Mouse (Mus musculus): ENCODE data around the gene Mnat1. TPM values are rescaled to one million over a fixed set of nuclear protein-coding genes. Genes with fewer than 3 reads are reported as not detected.

The Mnat1 gene
- polyA plus RNA-seq, 1 experiment from 2014 or later, result 30.7 TPM

DNA sequence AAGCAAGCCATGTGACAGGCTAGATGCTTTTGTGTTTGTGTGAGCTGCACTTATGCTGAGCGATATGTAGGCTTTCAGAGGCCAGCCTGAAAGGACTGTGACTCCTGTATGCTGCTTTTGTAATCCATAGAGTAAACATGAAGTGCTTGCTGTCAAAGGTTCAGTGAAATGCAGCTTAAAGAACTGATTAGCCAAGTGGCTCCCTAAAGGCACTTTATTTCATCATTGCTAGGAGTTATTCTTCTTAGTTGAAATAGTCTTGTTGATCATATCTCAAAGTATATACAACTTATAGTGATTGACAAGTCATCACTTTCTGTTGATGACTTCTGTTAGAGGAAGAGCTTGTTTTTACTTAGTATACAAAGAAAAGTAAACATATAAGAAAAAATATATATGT is 83.9 kb downstream of the Mnat1 start:
- Histone ChIP-seq H3K9me3 (no peaks in the 10 kb centered on the region), H3K4me1 (peaks cover 6% of the 10 kb centered on the region), H3K4me2 (no peak overlapping the region), H3K36me3 (no peaks in the 10 kb centered on the region), H3K27me3 (no peaks in the 10 kb centered on the region), H3K4me3 (no peak overlapping the region), H3K27ac (no peak overlapping the region), H3K9ac (no peak overlapping the region)
- 58% methylated on average over 1 of the region's 1 CpGs for WGBS
- ATAC-seq (ENCODE audit: insufficient number of reproducible peaks, low FRiP score, low TSS enrichment, low read depth), result no peak

DNA sequence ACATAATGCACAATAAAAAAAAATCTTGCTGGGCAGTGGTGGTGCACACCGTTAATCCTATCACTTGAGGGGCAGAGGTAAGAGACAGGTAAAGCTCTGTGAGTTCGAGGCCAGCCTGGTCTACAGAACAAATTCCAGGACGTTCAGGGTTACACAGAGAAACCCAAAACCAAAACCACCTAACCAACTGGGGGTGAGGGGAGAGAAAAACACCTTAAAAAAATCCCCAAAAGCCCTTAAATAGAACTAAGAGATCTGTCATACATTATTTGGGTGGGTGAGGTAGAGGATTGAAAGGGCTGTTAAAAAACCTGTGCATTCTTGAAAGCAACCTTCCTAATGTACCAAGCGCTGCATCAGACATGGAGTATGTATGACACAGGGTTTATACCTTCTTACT is 85.0 kb downstream of the Mnat1 start:
- Histone ChIP-seq H3K27me3 (no peaks in the 10 kb centered on the region), H3K4me1 (peaks cover 6% of the 10 kb centered on the region), H3K9ac (no peak overlapping the region), H3K9me3 (no peaks in the 10 kb centered on the region), H3K4me2 (no peak overlapping the region), H3K36me3 (no peaks in the 10 kb centered on the region), H3K4me3 (no peak overlapping the region), H3K27ac (no peak overlapping the region)
- WGBS, result 90% methylated on average over 4 of the region's 4 CpGs
- no peak for ATAC-seq (ENCODE audit: insufficient number of reproducible peaks, low FRiP score, low TSS enrichment, low read depth)

DNA sequence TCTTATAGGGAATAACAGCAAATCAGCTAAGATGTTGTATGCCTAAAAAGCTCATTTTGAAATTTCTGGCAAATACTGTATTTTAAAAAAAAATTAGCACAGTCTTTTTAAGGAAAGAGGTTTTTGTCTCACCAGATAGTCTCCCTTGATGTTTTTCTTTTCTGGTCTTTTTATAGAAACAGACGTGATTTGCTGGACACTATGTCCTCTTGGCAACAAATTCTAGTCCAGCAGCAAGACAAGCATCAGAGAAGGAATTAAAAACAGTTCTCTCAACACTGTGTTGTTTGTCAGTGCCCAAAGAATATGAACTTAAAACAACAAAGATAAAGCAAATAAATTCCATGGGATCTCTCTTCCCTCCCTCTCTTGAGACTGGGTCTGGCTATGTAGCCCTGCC is 85.6 kb downstream of the Mnat1 start:
- WGBS, result 52% methylated on average over 1 of the region's 1 CpGs
- Histone ChIP-seq H3K27ac (no peak overlapping the region), H3K4me1 (peaks cover 6% of the 10 kb centered on the region), H3K4me2 (no peak overlapping the region), H3K9ac (no peak overlapping the region), H3K9me3 (no peaks in the 10 kb centered on the region), H3K27me3 (no peaks in the 10 kb centered on the region), H3K4me3 (no peak overlapping the region), H3K36me3 (no peaks in the 10 kb centered on the region)
- ATAC-seq (ENCODE audit: insufficient number of reproducible peaks, low FRiP score, low TSS enrichment, low read depth), result no peak

DNA sequence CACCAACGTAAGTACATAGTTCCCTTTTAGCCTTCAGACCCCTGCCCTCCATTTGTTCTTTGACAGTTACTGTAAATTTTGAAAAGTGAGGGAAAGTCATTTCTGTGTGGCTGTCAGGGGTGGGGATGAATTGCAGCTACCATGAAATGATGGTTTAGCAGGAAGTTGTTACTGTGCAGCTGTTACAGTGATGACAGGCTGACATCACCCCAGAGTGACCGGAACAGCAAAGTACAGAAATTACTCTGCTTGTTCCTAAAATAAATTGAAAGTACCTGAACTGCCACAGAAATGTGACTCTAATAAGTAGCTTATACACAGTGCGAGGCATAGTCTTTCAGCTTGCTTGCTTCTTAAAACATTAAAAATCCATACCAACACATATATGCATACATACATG is 86.9 kb downstream of the Mnat1 start:
- Histone ChIP-seq H3K9me3 (no peaks in the 10 kb centered on the region), H3K4me1 (peaks cover 6% of the 10 kb centered on the region), H3K27ac (no peak overlapping the region), H3K36me3 (no peaks in the 10 kb centered on the region), H3K27me3 (no peaks in the 10 kb centered on the region), H3K9ac (no peak overlapping the region), H3K4me2 (no peak overlapping the region), H3K4me3 (no peak overlapping the region)
- no peak for ATAC-seq (ENCODE audit: insufficient number of reproducible peaks, low FRiP score, low TSS enrichment, low read depth)
- 67% methylated on average over 3 of the region's 3 CpGs for WGBS

DNA sequence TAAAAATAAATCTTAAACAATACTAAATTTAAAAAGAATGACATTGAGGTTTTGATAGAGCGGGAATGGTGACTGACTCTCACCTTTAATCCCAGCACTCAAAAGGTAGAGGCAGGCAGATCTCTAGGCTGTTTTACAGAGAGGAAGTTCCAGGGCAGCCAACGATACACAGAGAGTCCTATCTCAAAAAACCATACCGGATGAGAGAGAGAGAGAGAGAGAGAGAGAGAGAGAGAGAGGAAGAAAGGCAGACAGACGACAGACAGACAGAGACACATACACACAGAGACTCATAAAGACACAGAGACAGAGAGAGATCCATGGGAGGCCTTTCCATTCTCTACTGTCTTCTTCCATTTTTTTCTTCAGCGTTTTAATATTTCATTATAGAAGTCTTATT is 92.3 kb downstream of the Mnat1 start:
- peaks cover 17% of the 10 kb centered on the region for H3K36me3 ChIP-seq
- no peaks in the 10 kb centered on the region for H3K4me1 ChIP-seq
- WGBS, result 84% methylated on average over 5 of the region's 5 CpGs
- H3K4me2 ChIP-seq, result no peak overlapping the region
- no peak overlapping the region for H3K9ac ChIP-seq
- H3K27ac ChIP-seq, result no peak overlapping the region
- no peaks in the 10 kb centered on the region for H3K9me3 ChIP-seq
- H3K27me3 ChIP-seq, result no peaks in the 10 kb centered on the region
- ATAC-seq (ENCODE audit: insufficient number of reproducible peaks, low FRiP score, low TSS enrichment, low read depth), result no peak
- no peak overlapping the region for H3K4me3 ChIP-seq

DNA sequence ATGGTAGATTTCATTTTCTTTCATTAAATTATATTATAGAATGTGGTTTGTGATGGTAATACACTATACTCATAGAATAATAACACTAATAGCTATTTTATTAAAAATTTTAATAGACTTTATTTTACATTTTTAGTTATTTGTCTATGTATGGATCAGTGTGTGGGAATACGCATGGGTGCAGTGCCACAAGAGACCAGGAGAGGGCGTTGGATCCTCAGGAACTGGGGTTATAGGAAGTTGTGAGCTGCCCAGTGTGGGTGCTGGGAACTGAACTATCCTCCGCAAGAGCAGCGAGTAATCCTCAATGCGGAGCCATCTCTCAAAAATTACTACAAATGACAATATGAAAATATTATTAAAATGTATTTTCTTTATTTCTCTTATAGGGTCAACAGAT is 95.1 kb downstream of the Mnat1 start:
- ATAC-seq (ENCODE audit: insufficient number of reproducible peaks, low FRiP score, low TSS enrichment, low read depth), result no peak
- 87% methylated on average over 5 of the region's 5 CpGs for WGBS
- H3K27me3 ChIP-seq, result no peaks in the 10 kb centered on the region

DNA sequence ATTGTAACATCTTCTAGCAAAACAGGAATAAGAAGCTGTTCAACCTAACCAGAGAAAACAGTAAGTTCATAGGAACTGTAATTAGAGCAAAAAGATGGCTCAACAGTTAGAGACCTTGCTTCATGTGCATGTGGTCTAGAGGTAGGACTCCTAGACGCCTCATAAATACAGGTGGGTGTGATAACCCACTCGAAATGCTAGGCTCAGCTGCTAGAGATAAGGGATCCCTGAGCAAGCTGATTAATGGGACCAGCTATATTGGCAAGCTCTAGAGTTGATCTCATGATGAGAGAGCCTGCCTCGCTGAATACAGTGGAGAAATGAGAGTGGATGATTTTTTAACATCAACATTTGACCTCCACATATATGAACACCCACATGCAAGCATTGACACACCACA is 97.7 kb downstream of the Mnat1 start:
- H3K9me3 ChIP-seq, result no peaks in the 10 kb centered on the region
- H3K36me3 ChIP-seq, result peaks cover 20% of the 10 kb centered on the region
- H3K4me2 ChIP-seq, result no peak overlapping the region
- H3K27ac ChIP-seq, result no peak overlapping the region
- H3K4me1 ChIP-seq, result no peaks in the 10 kb centered on the region
- H3K4me3 ChIP-seq, result no peak overlapping the region
- no peak for ATAC-seq (ENCODE audit: insufficient number of reproducible peaks, low FRiP score, low TSS enrichment, low read depth)
- H3K9ac ChIP-seq, result no peak overlapping the region
- WGBS, result 85% methylated on average over 3 of the region's 3 CpGs
- H3K27me3 ChIP-seq, result no peaks in the 10 kb centered on the region

More for the DNA sequence above, 95.1 kb downstream of the Mnat1 start:
- H3K4me1 ChIP-seq, result no peaks in the 10 kb centered on the region
- H3K36me3 ChIP-seq, result peaks cover 20% of the 10 kb centered on the region
- H3K27ac ChIP-seq, result no peak overlapping the region
- no peak overlapping the region for H3K9ac ChIP-seq
- no peak overlapping the region for H3K4me2 ChIP-seq
- no peaks in the 10 kb centered on the region for H3K9me3 ChIP-seq
- no peak overlapping the region for H3K4me3 ChIP-seq

DNA sequence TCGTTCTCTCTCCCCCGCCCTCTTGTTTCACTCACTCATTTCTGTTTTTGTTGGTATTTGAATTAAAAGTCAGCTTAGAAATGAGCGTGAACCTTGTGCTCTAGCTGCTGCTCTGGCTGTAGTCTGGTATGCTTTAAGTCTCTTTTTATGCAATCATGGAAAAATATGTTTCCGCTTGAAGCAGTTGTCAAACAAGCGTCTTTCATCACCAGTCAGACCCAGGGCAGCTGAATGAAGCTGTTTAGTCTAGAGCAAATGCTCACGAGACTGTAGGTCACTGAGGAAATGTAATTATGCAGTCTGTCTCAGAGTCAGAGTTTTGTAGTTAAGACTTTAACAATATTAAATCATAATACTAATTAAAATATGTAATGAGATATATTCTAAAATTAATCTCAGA is 100.4 kb downstream of the Mnat1 start:
- 43% methylated on average over 6 of the region's 6 CpGs for WGBS
- no peak overlapping the region for H3K4me2 ChIP-seq
- H3K36me3 ChIP-seq, result peaks cover 17% of the 10 kb centered on the region
- H3K27ac ChIP-seq, result no peak overlapping the region
- no peak overlapping the region for H3K9ac ChIP-seq
- no peak for ATAC-seq (ENCODE audit: insufficient number of reproducible peaks, low FRiP score, low TSS enrichment, low read depth)
- no peaks in the 10 kb centered on the region for H3K4me1 ChIP-seq
- H3K9me3 ChIP-seq, result no peaks in the 10 kb centered on the region
- H3K27me3 ChIP-seq, result no peaks in the 10 kb centered on the region
- H3K4me3 ChIP-seq, result no peak overlapping the region

DNA sequence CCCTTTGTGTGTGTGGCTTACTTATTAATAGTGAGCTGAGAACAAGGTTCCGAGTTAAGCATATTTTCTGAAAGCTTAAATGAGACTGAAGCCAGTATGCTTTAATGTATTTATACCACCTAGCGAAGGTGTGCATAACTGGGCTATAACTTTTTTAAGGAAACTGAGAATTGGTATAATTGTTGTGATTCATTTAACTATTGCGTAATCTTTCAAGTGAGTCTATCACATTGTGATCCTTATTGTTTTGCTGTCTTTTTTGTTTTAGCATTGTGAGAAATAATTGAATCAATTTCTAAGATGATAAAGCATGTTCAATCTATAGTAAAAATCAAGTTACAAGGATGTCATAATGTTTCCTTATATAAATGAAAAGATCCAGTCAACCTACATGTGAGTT is 104.9 kb downstream of the Mnat1 start:
- no peaks in the 10 kb centered on the region; the same call in 1 of the 2 replicates for H3K4me1 ChIP-seq
- H3K4me2 ChIP-seq, result no peak overlapping the region
- no peak overlapping the region for H3K4me3 ChIP-seq
- no peaks in the 10 kb centered on the region for H3K27me3 ChIP-seq
- H3K36me3 ChIP-seq, result no peaks in the 10 kb centered on the region
- no peak overlapping the region for H3K27ac ChIP-seq
- ATAC-seq (ENCODE audit: insufficient number of reproducible peaks, low FRiP score, low TSS enrichment, low read depth), result no peak
- H3K9ac ChIP-seq, result no peak overlapping the region
- no peaks in the 10 kb centered on the region for H3K9me3 ChIP-seq
- WGBS, result 94% methylated on average over 3 of the region's 3 CpGs

DNA sequence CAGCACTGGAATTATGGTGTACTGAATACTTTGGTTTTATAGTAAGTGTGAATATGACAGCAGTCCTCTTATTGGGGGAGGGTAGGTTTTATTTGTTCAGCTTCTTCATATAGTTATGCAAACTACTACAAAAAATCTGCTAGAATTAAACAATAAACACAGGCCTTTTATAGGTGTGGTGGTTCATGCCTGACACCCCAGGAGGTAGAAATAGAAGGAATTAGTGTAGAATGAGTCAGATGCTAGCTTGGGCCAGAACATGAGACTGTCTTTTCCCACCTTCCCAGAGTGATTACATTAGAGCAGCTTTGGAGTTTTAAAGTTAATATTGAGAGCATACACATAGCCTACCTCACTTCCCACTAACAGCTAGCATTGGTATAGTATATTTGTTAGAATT is 106.7 kb downstream of the Mnat1 start:
- H3K27ac ChIP-seq, result no peak overlapping the region
- no peak overlapping the region for H3K4me2 ChIP-seq
- no peak overlapping the region for H3K4me3 ChIP-seq
- H3K9ac ChIP-seq, result no peak overlapping the region
- no peaks in the 10 kb centered on the region for H3K36me3 ChIP-seq
- H3K9me3 ChIP-seq, result no peaks in the 10 kb centered on the region
- no peaks in the 10 kb centered on the region; the same call in 1 of the 2 replicates for H3K4me1 ChIP-seq
- no peaks in the 10 kb centered on the region for H3K27me3 ChIP-seq
- ATAC-seq (ENCODE audit: insufficient number of reproducible peaks, low FRiP score, low TSS enrichment, low read depth), result no peak

DNA sequence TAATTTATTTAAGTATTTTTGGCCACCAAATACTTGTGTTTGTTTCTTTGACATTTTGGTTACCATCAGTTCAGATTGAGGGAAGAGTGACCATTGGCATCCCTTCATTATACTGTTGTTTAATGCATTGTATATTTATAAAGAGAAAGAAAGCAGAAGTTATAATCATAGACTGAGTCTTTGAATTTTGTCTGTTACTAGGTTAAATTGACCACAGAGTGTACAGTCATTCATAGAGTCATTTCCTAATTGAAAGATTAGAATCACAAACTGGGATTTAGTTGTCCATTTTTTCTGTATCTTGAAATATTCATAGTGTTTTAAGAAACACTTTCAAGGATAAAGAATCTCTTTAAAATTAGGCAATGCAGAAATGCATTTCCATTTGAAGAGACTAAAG is 108.0 kb downstream of the Mnat1 start:
- Histone ChIP-seq H3K9ac (no peak overlapping the region), H3K4me1 (no peaks in the 10 kb centered on the region; the same call in 1 of the 2 replicates), H3K27ac (no peak overlapping the region), H3K9me3 (no peaks in the 10 kb centered on the region), H3K4me3 (no peak overlapping the region), H3K36me3 (no peaks in the 10 kb centered on the region), H3K27me3 (no peaks in the 10 kb centered on the region), H3K4me2 (no peak overlapping the region)
- ATAC-seq (ENCODE audit: insufficient number of reproducible peaks, low FRiP score, low TSS enrichment, low read depth), result no peak

DNA sequence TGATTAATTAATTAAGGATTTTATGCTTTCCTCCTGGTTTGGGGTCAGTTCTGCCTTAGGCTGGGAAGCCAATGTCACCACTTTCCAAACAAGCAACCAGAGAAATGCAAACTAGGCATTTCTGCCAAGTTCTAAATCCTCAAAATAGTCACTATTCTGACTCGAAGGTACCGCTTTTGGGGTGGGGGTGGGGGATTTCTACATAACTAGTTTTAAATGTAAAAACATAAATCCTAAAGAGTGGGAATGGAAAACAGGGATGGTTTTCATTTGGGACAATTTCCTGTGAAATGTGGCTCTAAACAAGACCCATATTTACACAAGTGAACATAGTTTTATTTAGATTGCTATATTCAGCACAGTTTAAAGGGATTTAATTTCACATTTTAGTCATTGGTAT is 109.1 kb downstream of the Mnat1 start:
- no peak for ATAC-seq (ENCODE audit: insufficient number of reproducible peaks, low FRiP score, low TSS enrichment, low read depth)
- no peak overlapping the region for H3K9ac ChIP-seq
- H3K27me3 ChIP-seq, result no peaks in the 10 kb centered on the region
- H3K27ac ChIP-seq, result no peak overlapping the region
- H3K4me3 ChIP-seq, result no peak overlapping the region
- no peaks in the 10 kb centered on the region for H3K36me3 ChIP-seq
- no peak overlapping the region for H3K4me2 ChIP-seq
- H3K4me1 ChIP-seq, result no peaks in the 10 kb centered on the region; the same call in 1 of the 2 replicates
- WGBS, result 22% methylated on average over 2 of the region's 2 CpGs
- no peaks in the 10 kb centered on the region for H3K9me3 ChIP-seq

DNA sequence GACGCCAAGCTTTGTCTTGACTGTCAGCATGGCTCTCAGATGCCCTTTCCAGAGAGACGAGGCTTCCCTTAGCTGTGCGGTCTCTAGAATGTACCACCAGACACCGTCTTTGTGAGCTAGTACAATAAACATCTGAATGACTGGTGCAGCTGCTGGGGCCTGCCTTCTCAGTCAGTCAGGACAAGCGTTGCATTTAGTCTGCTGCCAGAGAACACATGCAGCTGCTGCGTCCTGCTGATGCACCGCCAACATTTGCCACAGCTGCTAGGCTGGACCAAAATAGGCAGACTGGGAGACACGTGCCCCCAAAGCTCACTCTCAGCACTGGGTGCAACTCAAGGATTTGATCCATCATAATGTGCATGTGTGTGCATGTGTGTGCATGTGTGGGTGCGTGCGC is 118.4 kb downstream of the Mnat1 start:
- Histone ChIP-seq H3K4me1 (peaks cover 16% of the 10 kb centered on the region), H3K36me3 (no peaks in the 10 kb centered on the region), H3K4me2 (no peak overlapping the region), H3K4me3 (no peak overlapping the region), H3K9me3 (no peaks in the 10 kb centered on the region), H3K27ac (no peak overlapping the region), H3K27me3 (no peaks in the 10 kb centered on the region), H3K9ac (no peak overlapping the region)
- 57% methylated on average over 10 of the region's 10 CpGs for WGBS
- peak; percentile 65; the same call in 1 of the 2 replicates for ATAC-seq (ENCODE audit: insufficient number of reproducible peaks, low FRiP score, low TSS enrichment, low read depth)
